In genomic region chr11:3347835-3348195, GRCm38 (mm10) we compare ENCODE assay signal across 10 mouse cellular contexts. TPM values are rescaled to one million over a fixed set of nuclear protein-coding genes. Genes with fewer than 3 reads are reported as not detected.
DNase-seq lines count a peak whose midpoint lies in the region; ATAC-seq and TF ChIP-seq lines count a peak whose summit lies in the region.
"Had no signal": no experiment of that assay in that cellular context is flagged by ENCODE, and none has a peak within 500 bp of the region (broad histone marks: within the 10 kb centered on the region; RNA-seq: fewer than 3 reads in every experiment).

No protein-coding gene starts in this region.

- ATAC-seq in forebrain, embryonic 12.5 days (ENCODE audit: low FRiP score), result no peak
- ATAC-seq in forebrain, embryonic 11.5 days (replicated peaks; ENCODE audit: low FRiP score), result no peak
- no peak for ATAC-seq in hindbrain, embryonic 13.5 days (ENCODE audit: low FRiP score)
- no peak for ATAC-seq in hindbrain, embryonic 11.5 days (ENCODE audit: low FRiP score)
- no peak for ATAC-seq in neural tube, embryonic 13.5 days (ENCODE audit: low read depth)
- no peak for ATAC-seq in stomach, postnatal 0 days (ENCODE audit: low FRiP score, low TSS enrichment)

- no peak for TF ChIP-seq CTCF in stomach, postnatal 0 days (IDR thresholded peaks at IDR 0.05; ENCODE audit: low read depth)

- no peak for TF ChIP-seq EP300 in stomach, postnatal 0 days (optimal IDR thresholded peaks at IDR 0.05)

- no peaks in the 10 kb centered on the region for H3K27me3 ChIP-seq in forebrain, embryonic 12.5 days
- H3K27me3 ChIP-seq in forebrain, embryonic 11.5 days (ENCODE audit: control insufficient read depth, insufficient read depth, low read length), result no peaks in the 10 kb centered on the region
- no peaks in the 10 kb centered on the region for H3K27me3 ChIP-seq in hindbrain, embryonic 13.5 days
- no peaks in the 10 kb centered on the region for H3K27me3 ChIP-seq in hindbrain, embryonic 11.5 days (ENCODE audit: control insufficient read depth, insufficient read depth, low read length)
- H3K27me3 ChIP-seq in neural tube, embryonic 13.5 days, result no peaks in the 10 kb centered on the region
- H3K27me3 ChIP-seq in stomach, postnatal 0 days (ENCODE audit: control insufficient read depth, insufficient read depth, low read length), result no peaks in the 10 kb centered on the region
- H3K27me3 ChIP-seq: intestine, embryonic 15.5 days; neural tube, embryonic 15.5 days had no signal

- H3K36me3 ChIP-seq in forebrain, embryonic 12.5 days (replicated peaks), result peaks cover 75% of the 10 kb centered on the region
- H3K36me3 ChIP-seq in forebrain, embryonic 11.5 days (ENCODE audit: control insufficient read depth, insufficient read depth, low read length), result peaks cover 6% of the 10 kb centered on the region; the same call in 1 of the 2 replicates
- peaks cover 89% of the 10 kb centered on the region for H3K36me3 ChIP-seq in hindbrain, embryonic 13.5 days
- H3K36me3 ChIP-seq in hindbrain, embryonic 11.5 days (ENCODE audit: control insufficient read depth, insufficient read depth, low read length), result peaks cover 8% of the 10 kb centered on the region
- H3K36me3 ChIP-seq in neural tube, embryonic 13.5 days, result peaks cover 95% of the 10 kb centered on the region
- H3K36me3 ChIP-seq in stomach, postnatal 0 days (ENCODE audit: control insufficient read depth, insufficient read depth, low read length), result peaks cover 14% of the 10 kb centered on the region

- H3K4me2 ChIP-seq in forebrain, embryonic 12.5 days, result no peak overlapping the region
- H3K4me2 ChIP-seq in forebrain, embryonic 11.5 days (ENCODE audit: low read depth, low read length, severe bottlenecking), result no peak overlapping the region
- H3K4me2 ChIP-seq in hindbrain, embryonic 13.5 days, result no peak overlapping the region
- H3K4me2 ChIP-seq in hindbrain, embryonic 11.5 days (replicated peaks; ENCODE audit: low read depth, low read length), result no peak overlapping the region
- no peak overlapping the region for H3K4me2 ChIP-seq in neural tube, embryonic 13.5 days
- H3K4me2 ChIP-seq in stomach, postnatal 0 days (replicated peaks; ENCODE audit: low read depth), result no peak overlapping the region
- H3K4me2 ChIP-seq: intestine, embryonic 15.5 days; neural tube, embryonic 15.5 days had no signal

- DNase-seq in forebrain, embryonic 11.5 days (ENCODE audit: low spot score), result no peak
- DNase-seq in hindbrain, embryonic 11.5 days (ENCODE audit: low spot score), result no peak
- no peak for DNase-seq in neural tube, embryonic 10.5 days (ENCODE audit: extremely low spot score, low spot score)
- no peak for DNase-seq in stomach, postnatal 0 days (ENCODE audit: low spot score)
- DNase-seq in urinary bladder, postnatal 25 days (ENCODE audit: low spot score), result no peak

- 0 out of 2 replicates have a peak overlapping the region, but pooled peaks have one; percentile 5 for H3K27ac ChIP-seq in forebrain, embryonic 12.5 days
- H3K27ac ChIP-seq in forebrain, embryonic 11.5 days (ENCODE audit: low read depth, low read length), result no peak overlapping the region
- H3K27ac ChIP-seq in hindbrain, embryonic 13.5 days, result no peak overlapping the region
- no peak overlapping the region for H3K27ac ChIP-seq in hindbrain, embryonic 11.5 days (ENCODE audit: low read depth, low read length)
- H3K27ac ChIP-seq in neural tube, embryonic 13.5 days (replicated peaks), result peak overlapping the region; percentile 39; the same call in 1 of the 2 replicates
- peak overlapping the region; percentile 49; the same call in 1 of the 2 replicates for H3K27ac ChIP-seq in stomach, postnatal 0 days (replicated peaks)

- no peak overlapping the region for H3K4me3 ChIP-seq in forebrain, embryonic 12.5 days (replicated peaks)
- no peak overlapping the region for H3K4me3 ChIP-seq in forebrain, embryonic 11.5 days (ENCODE audit: low read depth, low read length)
- H3K4me3 ChIP-seq in hindbrain, embryonic 13.5 days, result no peak overlapping the region
- no peak overlapping the region for H3K4me3 ChIP-seq in hindbrain, embryonic 11.5 days (ENCODE audit: low read depth, low read length)
- no peak overlapping the region for H3K4me3 ChIP-seq in neural tube, embryonic 13.5 days
- H3K4me3 ChIP-seq in stomach, postnatal 0 days (ENCODE audit: low read depth, low read length), result no peak overlapping the region
- H3K4me3 ChIP-seq: intestine, embryonic 15.5 days; neural tube, embryonic 15.5 days had no signal

- peaks cover 19% of the 10 kb centered on the region for H3K4me1 ChIP-seq in forebrain, embryonic 12.5 days
- no peaks in the 10 kb centered on the region; the same call in 1 of the 2 replicates for H3K4me1 ChIP-seq in forebrain, embryonic 11.5 days (replicated peaks; ENCODE audit: control insufficient read depth, insufficient read depth, low read length)
- H3K4me1 ChIP-seq in hindbrain, embryonic 13.5 days (replicated peaks), result peaks cover 13% of the 10 kb centered on the region
- H3K4me1 ChIP-seq in hindbrain, embryonic 11.5 days (replicated peaks; ENCODE audit: control insufficient read depth, insufficient read depth, low read length), result no peaks in the 10 kb centered on the region
- peaks cover 26% of the 10 kb centered on the region for H3K4me1 ChIP-seq in neural tube, embryonic 13.5 days (replicated peaks)
- no peaks in the 10 kb centered on the region; the same call in 1 of the 2 replicates for H3K4me1 ChIP-seq in stomach, postnatal 0 days (replicated peaks; ENCODE audit: control insufficient read depth, insufficient read depth)

- H3K9me3 ChIP-seq in forebrain, embryonic 12.5 days, result no peaks in the 10 kb centered on the region
- no peaks in the 10 kb centered on the region for H3K9me3 ChIP-seq in forebrain, embryonic 11.5 days (ENCODE audit: control insufficient read depth, low read length)
- H3K9me3 ChIP-seq in hindbrain, embryonic 13.5 days, result no peaks in the 10 kb centered on the region
- H3K9me3 ChIP-seq in hindbrain, embryonic 11.5 days (ENCODE audit: control insufficient read depth, low read length), result no peaks in the 10 kb centered on the region
- H3K9me3 ChIP-seq in neural tube, embryonic 13.5 days, result no peaks in the 10 kb centered on the region
- H3K9me3 ChIP-seq in stomach, postnatal 0 days (ENCODE audit: control insufficient read depth, low read length), result no peaks in the 10 kb centered on the region
- H3K9me3 ChIP-seq: intestine, embryonic 15.5 days; neural tube, embryonic 15.5 days had no signal

- no peak overlapping the region for H3K9ac ChIP-seq in forebrain, embryonic 12.5 days
- H3K9ac ChIP-seq in forebrain, embryonic 11.5 days (ENCODE audit: low read length), result no peak overlapping the region
- 0 out of 2 replicates have a peak overlapping the region, but pooled peaks have one; percentile 19 for H3K9ac ChIP-seq in hindbrain, embryonic 13.5 days
- H3K9ac ChIP-seq in hindbrain, embryonic 11.5 days (ENCODE audit: low read depth, low read length), result no peak overlapping the region
- H3K9ac ChIP-seq in neural tube, embryonic 13.5 days, result no peak overlapping the region
- H3K9ac ChIP-seq in stomach, postnatal 0 days (ENCODE audit: low read length), result no peak overlapping the region
- H3K9ac ChIP-seq: intestine, embryonic 15.5 days; neural tube, embryonic 15.5 days had no signal

RNA-seq across cellular contexts. Expression of gene Pik3ip1, which starts 17.6 kb away (rescaled TPM):
- 12.8 and 13.3 TPM in 2 replicates for polyA plus RNA-seq in forebrain, embryonic 12.5 days (2016; fragmentation: Nextera tagmentation; extraction: Ambion mirVana)
- polyA plus RNA-seq in forebrain, embryonic 11.5 days (2014; fragmentation: Nextera tagmentation; extraction: Ambion mirVana), result 9.7 and 10.6 TPM in 2 replicates
- 25.4 and 25.5 TPM in 2 replicates for polyA plus RNA-seq in hindbrain, embryonic 13.5 days (2015; fragmentation: Nextera tagmentation; extraction: Ambion mirVana)
- polyA plus RNA-seq in hindbrain, embryonic 11.5 days (2014; fragmentation: Nextera tagmentation; extraction: Ambion mirVana), result 11.5 and 12.0 TPM in 2 replicates
- 26.5 and 29.7 TPM in 2 replicates for polyA plus RNA-seq in neural tube, embryonic 13.5 days (2015; fragmentation: Nextera tagmentation; extraction: Ambion mirVana)
- 8.9 and 9.0 TPM in 2 replicates for polyA plus RNA-seq in stomach, postnatal 0 days (2015; fragmentation: Nextera tagmentation; extraction: Ambion mirVana)

RNA-seq across cellular contexts. Expression of gene Patz1, which starts 59.1 kb away (rescaled TPM):
- 126 and 128 TPM in 2 replicates for polyA plus RNA-seq in forebrain, embryonic 12.5 days (2016; fragmentation: Nextera tagmentation; extraction: Ambion mirVana)
- 130 and 131 TPM in 2 replicates for polyA plus RNA-seq in forebrain, embryonic 11.5 days (2014; fragmentation: Nextera tagmentation; extraction: Ambion mirVana)
- polyA plus RNA-seq in hindbrain, embryonic 13.5 days (2015; fragmentation: Nextera tagmentation; extraction: Ambion mirVana), result 69.6 TPM in 2 replicates
- polyA plus RNA-seq in hindbrain, embryonic 11.5 days (2014; fragmentation: Nextera tagmentation; extraction: Ambion mirVana), result 91.2 and 97.0 TPM in 2 replicates
- polyA plus RNA-seq in neural tube, embryonic 13.5 days (2015; fragmentation: Nextera tagmentation; extraction: Ambion mirVana), result 62.2 and 69.6 TPM in 2 replicates
- polyA plus RNA-seq in stomach, postnatal 0 days (2015; fragmentation: Nextera tagmentation; extraction: Ambion mirVana), result 12.2 and 14.1 TPM in 2 replicates

Comparison
In these comparisons a context has a peak if more than half of its experiments do, and no peak if none do; other contexts are left out.
1. H3K27ac ChIP-seq: peak in forebrain, embryonic 12.5 days (single experiment), neural tube, embryonic 13.5 days (single experiment) and stomach, postnatal 0 days (single experiment); none in forebrain, embryonic 11.5 days (single experiment), hindbrain, embryonic 13.5 days (single experiment) and hindbrain, embryonic 11.5 days (single experiment).